Mouse (Mus musculus): ENCODE data around the gene Gm813.

Gene Gm813

DNA sequence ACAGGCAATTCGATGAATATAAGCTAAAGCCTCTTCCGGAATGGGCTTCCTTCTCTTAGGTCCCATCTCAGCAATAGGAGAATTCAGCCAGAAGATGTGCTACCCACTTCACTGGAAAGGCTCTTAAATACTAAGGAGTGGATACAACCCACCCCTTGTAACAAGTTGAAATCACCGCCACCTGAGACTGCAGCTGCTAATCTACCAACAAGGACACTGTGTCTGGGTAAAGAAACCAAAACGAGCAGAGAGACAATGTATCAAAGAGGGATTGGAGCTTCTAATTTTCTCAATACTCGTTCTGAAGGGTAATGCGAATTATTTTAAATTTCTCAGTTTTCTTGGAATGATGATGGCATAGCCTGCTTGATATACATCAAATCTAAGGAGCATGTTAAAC is at the start of gene Gm813:
Gm813 (minus strand) TSS at position 101 of the 400 bp plus-strand sequence.
- in situ Hi-C loops (cut with MboI, MseI), result loop anchor here in 1 of 2 experiments (25.0 kb wide), 1 partner anchor 795 kb away; the partner anchor contains the start of gene Gabrr3

DNA sequence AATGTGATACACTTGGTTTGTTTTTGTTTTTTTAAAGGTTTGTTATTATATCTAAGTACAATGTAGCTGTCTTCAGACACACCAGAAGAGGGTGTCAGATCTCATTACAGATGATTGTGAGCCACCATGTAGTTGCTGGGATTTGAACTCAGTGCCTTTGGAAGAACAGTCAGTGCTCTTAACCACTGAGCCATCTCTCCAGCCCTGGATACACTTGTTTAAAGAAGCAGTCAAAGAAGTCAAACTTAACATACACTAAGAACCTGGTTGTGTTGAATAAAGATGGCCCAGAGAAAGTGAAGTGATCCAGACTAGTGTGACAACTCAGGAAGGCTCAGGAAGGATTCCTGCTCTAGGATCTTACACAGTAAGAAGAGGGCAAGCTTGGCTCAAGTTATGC is 48.4 kb upstream of the Gm813 start:
- in situ Hi-C loops (cut with MboI, MseI), result loop anchor here in 1 of 2 experiments (5.0 kb wide), 2 partner anchors 67 to 203 kb away; no protein-coding TSS in a partner anchor

DNA sequence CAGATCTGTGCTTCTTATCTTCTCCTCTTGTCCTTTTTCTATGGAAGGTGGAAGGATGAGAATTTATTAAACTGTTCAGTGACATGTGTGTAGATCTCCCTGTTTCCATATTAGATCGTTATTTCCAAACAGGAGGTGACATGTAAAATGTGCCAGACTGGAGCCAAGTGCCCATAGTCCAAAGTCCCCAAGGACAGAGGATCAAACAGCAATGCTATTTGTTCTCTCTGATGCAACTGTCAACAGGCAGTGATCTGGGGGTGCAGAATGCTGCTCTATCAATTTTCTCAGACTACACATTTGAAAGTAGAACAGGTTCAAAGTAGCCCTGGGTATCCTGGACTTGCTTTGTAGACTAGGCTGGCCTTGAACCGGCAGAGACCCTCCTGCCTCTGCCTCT is 47.0 kb upstream of the Gm813 start:
- in situ Hi-C loops (cut with MboI, MseI), result loop anchor here in 1 of 2 experiments (5.0 kb wide), 1 partner anchor 202 kb away; no protein-coding TSS in a partner anchor

DNA sequence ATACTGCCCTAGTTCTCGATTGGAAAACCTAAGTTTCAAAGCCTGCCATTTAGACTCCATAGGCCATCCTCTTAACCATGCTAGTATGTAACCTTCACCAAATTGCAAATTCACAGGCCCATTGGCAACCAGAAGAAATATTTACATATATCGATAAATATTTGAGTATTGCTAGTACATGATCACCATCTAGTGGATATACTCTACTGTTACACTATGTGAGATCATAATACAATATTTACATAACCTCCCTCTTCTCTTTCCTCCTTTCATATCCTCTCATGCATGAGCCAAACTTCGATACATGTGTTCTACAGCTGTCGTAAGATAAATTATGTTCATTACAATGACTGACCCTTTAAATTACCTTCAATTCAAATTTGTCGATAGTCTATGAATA is 46.2 kb upstream of the Gm813 start:
- in situ Hi-C loops (cut with MboI, MseI), result loop anchor here in 1 of 2 experiments (5.0 kb wide), 1 partner anchor 201 kb away; no protein-coding TSS in a partner anchor

DNA sequence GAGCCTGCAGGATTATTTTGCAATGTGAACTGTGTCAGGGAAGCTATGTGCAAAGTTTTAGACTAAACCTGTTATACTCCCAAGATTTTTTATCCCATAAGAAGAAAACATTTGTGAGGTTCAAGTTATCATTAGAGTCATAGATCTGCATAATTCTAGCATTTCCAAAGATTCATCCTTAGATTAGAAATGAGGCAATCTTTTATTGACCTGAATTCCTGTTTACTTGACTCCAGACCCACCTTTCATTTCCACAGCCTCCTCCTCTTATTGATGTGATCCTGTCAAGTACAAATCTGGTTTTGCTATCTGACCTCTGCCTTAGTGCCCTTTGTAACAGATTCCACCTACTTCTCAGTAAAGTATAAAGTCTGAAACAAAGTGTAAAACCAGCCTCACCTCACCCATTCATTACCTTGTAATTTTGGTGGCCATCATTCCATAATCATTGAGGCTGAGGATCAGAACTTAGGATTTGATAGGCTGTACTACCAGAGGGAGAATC is 45.6 kb upstream of the Gm813 start:
- in situ Hi-C loops (cut with MboI, MseI), result loop anchor here in 1 of 2 experiments (5.0 kb wide), 1 partner anchor 200 kb away; no protein-coding TSS in a partner anchor

DNA sequence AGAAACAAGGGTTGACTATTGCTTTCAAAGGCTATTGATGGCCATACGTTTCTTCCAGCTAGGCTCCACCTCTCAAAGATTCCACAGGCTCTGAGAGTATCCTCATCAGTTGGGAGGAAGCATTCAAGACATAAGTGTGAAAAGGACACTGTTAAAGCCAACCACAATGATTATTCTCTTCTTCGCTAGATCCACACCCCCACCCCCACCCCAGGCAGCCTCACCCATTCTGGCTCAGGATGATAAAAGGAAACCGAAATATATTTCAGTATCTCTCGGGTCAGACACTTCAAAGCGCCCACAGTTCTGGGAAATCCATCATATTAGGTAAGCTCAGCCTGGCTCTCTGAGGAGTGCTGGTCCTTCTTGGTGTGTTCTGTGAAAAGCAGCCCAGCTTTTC is 45.0 kb upstream of the Gm813 start:
- in situ Hi-C loops (cut with MboI, MseI), result loop anchor here in 1 of 2 experiments (5.0 kb wide), 1 partner anchor 200 kb away; no protein-coding TSS in a partner anchor

DNA sequence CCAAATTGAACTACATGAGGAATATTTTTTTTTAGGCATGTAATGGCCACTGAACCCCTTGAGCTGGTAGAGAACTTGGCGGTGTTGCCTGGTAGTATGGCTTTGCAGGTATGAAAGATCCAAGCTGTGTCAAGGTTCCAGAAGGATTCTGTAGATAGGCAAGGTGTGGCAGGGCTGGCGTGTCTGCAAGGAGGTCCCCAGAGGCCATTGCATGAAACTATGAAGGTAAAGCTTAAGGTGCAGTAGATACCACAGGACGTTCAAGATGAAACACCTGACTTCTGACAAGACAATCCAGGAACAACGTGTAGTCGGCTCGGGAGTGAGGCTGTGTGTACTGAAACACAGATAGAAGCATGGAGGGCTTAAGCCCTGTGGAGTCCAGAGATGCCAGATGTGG is 41.9 kb upstream of the Gm813 start:
- in situ Hi-C loops (cut with MboI, MseI), result no loop called here

DNA sequence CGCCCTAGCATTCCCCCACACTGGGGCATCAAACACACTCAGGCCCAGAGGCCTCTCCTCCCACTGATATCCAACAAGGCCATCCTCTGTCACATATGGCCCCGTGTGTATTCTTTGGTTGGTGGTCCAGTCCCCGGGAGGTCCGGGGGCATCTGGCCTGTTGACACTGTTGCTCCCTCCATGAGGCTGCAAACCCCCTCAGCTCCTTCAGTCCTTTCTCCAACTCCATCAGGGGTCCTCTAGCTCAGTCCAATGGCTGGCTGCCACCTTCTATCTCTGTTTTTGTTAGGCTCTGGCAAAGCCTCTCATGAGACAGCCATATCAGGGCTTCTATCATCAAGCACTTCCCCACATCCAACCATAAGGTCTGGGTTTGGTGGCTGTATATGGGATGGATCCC is 39.7 kb upstream of the Gm813 start:
- in situ Hi-C loops (cut with MboI, MseI), result no loop called here

DNA sequence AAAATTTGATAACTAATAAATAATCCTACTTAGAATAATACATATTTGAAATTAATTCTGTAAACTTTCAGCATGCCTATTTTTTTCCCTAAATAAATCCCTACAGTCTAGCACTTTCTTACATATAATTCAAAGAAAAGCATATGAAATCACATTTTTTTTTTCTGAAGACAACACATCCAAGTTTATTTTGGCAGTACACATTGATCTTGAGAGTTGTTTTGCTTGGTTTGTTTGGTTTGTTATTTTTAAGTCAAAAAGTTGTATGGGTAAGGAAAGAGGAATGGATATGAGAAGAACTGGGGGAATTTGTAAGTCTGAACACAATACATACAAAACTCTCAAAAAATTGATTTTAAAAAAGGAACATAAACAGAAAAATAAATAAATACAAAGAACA is 39.0 kb upstream of the Gm813 start:
- in situ Hi-C loops (cut with MboI, MseI), result no loop called here

DNA sequence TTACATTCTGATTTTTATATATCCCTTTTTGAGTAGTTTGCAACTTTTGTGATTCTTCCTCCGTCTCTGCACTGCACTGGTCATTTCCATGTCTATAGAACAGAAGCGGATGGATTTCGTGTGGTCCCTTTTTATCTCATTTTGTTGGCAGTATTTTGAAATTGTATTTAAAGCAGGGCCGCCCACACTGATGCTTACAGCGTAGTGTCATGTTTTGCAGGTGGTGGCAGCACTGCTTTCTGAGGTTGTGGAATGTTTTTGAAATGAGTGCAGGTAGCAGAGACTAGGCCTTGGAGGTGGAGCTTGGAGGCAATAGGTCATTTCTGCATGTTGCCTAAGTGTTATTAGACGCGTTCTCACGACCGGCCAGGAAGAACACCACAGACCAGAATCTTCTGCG is 33.2 kb upstream of the Gm813 start:
- in situ Hi-C loops (cut with MboI, MseI), result loop anchor here in 1 of 2 experiments (25.0 kb wide), 1 partner anchor 613 kb away; no protein-coding TSS in a partner anchor

DNA sequence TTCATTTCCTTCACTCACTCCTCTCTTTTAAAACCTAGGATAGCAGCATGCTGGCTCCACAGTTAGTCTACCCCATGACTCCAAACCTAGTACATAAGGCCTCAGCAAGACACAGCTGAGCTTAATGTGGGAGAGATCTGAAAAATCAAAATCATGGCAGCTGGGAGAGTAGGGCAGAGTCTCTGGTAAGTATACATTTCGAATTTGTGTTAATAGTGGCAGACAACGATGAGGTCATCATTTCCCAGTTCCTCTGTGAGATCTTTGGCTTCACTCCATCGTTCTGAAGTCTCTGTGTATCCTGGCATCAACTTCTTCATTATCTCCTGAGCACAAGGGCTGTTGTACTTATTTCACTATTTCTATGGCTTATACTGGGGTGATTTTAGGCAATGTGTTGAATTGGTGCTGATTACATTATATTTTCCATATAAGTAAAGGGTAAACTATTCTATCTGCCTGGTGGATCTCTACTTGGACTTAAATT is 22.0 kb upstream of the Gm813 start, which contains the start of gene E330017A01Rik:
E330017A01Rik (minus strand) TSS at position 51 of the 487 bp plus-strand sequence.
- in situ Hi-C loops (cut with MboI, MseI), result loop anchor here in 1 of 2 experiments (25.0 kb wide), 1 partner anchor 601 kb away; no protein-coding TSS in a partner anchor

DNA sequence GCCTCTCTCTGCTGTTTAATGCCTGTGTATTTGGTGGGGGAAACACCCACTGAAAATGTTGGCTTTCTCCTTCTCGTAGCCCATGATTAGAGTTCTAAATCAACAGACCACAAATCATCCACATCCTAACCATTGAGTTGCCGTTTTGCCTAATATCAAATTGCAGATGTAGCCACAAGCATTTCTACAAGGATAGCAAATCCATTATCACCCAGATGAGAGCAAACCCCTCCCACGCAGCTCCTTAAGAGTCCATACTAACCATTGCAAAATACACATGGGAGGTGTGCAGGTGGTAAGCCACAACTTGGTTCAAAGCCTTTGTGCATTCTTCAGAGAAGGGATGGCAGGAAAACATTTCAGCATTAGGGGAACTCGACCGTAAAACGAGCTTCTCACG is 21.2 kb upstream of the Gm813 start:
- in situ Hi-C loops (cut with MboI, MseI), result loop anchor here in 1 of 2 experiments (25.0 kb wide), 1 partner anchor 601 kb away; no protein-coding TSS in a partner anchor

DNA sequence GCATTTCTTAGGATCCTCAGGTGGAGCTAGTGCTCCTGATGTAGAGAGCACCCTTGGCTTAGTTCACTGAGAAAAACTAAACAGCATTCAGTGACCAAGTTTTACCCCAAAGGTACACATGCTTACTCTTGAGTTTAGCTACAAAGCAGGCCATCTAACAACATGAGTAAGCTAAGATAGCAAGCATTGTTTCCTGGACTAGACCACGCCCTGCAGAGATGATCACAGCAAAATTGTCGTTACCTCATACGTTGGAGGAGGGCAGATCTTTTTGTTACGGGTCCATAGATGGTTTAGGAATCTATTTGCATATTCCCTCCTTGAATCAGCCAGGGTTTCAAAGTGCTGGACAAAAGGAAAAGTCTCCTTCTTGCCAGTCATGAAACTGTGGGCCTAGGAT is 20.7 kb upstream of the Gm813 start:
- in situ Hi-C loops (cut with MboI, MseI), result loop anchor here in 1 of 2 experiments (25.0 kb wide), 1 partner anchor 600 kb away; no protein-coding TSS in a partner anchor

DNA sequence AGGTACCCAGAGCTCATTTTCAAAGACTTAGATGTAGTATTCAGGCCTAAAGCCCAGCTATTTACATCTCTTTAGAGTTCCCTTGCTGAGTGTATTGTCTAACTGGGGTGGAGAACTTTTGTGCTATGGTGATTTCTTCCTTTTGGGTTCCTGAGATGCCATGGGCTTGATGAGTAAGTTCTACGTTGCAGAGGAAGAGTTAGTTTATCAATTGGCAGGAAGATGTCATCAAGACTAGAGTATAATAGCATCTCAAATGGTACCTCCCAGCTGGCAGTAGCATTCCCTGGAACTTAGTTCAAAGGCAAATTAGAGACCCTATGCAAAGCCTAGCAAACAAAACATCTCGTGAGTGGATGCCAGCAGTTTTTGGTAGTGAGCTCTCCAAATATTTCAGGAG is 19.1 kb upstream of the Gm813 start:
- in situ Hi-C loops (cut with MboI, MseI), result loop anchor here in 1 of 2 experiments (25.0 kb wide), 1 partner anchor 599 kb away; no protein-coding TSS in a partner anchor

DNA sequence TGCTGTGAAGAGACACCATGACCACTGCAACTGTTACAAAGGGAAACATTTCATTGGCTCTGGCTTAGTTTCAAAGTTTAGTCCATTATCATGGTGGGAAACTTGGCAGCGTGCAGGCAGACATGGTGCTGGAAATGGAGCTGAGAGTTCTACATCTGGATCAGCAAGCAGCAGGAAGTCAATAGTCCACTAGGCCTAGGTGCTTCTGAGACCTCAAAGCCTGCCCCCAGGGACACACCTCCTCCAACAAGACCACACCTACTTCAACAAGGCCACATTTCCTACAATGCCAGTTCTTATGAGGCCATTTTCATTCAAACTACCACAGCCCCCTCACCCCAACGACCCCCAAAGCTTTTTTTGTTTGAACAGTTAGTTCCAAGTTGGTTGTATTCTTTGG is 13.0 kb upstream of the Gm813 start:
- in situ Hi-C loops (cut with MboI, MseI), result loop anchor here (5.0 to 25.0 kb wide), 2 partner anchors 167 to 592 kb away; no protein-coding TSS in a partner anchor

DNA sequence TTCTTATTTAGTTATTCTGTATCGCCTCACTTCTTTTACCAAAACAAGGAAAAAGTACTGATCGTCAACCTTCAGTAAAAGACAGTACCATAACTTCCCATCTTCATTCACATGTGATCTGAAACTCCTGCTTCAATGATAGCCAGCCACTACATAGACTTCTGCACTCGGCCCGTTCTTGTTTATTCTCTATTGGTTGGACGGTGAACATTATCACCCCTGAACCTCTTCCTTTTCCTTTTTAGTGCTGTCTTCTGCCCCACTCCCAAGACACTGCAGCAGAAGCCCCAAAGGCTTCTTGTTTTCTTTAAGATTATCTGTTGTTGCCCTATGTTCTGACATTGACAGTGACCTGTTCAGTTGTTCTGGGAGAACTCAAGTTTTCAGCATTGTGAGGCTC is 12.2 kb upstream of the Gm813 start:
- in situ Hi-C loops (cut with MboI, MseI), result loop anchor here (5.0 to 25.0 kb wide), 2 partner anchors 167 to 592 kb away; no protein-coding TSS in a partner anchor

DNA sequence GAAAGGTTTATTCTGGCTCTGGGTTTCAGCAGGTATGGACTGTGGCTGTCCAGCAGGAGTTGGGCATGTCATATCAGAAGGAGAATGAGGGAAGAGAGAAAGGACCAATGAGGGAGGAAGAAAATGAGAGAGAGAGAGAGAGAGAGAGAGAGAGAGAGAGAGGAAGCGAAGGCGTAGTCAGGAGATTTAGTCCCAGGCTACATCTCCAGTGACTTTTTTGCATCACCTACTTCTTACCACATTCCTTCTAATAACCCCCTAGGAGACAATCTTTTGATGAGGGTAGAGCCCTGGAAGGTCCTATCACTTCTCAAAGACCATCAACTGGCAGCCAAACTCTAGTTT is 11.5 kb upstream of the Gm813 start:
- in situ Hi-C loops (cut with MboI, MseI), result loop anchor here (5.0 to 25.0 kb wide), 2 partner anchors 166 to 591 kb away; no protein-coding TSS in a partner anchor

DNA sequence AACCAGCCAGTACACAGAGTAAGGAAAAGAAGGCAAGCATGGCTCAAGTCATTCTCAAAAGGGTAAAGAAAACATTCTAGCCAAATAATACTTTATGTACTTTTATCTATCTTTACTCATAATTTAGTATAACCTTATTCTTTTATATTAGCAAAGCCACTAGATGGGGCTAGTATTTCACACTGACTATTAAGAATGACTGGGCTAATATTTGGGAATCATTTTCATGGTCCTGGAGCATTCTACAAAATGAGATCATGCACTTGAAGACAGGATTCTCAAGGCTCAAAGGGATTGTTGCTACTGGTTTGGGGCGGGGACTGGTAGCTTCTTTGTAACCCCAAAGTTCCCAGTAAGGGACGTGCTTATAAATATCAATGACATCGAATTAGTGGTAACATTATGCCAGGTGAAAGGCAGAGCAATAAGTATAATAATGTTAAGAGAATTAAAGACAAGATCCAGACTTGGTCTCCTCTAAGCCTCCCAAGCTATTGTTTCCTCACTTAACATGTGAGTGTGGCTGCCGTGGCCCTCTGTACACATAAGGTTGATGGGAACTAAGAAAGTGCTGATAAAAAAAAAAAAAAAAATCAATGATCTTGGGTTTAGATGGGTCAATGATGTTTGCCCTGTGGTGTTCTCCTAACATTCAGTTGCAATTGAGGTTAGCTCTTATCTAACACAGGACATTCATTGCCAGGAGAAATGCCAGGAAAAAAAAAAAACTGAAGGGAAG is 11.0 kb upstream of the Gm813 start:
- in situ Hi-C loops (cut with MboI, MseI), result loop anchor here (5.0 to 25.0 kb wide), 2 partner anchors 165 to 590 kb away; no protein-coding TSS in a partner anchor

DNA sequence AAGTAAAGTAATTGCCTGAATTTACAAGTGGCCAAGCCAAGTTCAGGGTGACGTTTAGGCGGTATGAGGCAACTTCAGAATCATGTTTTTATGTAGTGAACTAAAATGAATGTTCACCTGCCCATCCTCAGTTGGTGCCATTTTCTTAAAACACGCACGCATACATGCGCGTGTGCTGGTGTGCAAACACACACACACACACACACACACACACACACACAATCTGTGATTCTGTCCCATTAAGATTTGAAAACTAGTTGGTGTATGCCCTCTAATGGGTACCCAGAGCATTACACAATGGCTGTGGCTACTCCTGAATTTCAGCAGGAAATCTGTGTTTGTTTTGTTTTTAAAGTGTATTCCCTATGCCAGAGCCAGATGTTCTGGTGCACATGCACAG is 7.2 kb upstream of the Gm813 start:
- in situ Hi-C loops (cut with MboI, MseI), result loop anchor here in 1 of 2 experiments (5.0 to 25.0 kb wide), 2 partner anchors 162 to 788 kb away; partner anchors contain the start of gene Gabrr3

DNA sequence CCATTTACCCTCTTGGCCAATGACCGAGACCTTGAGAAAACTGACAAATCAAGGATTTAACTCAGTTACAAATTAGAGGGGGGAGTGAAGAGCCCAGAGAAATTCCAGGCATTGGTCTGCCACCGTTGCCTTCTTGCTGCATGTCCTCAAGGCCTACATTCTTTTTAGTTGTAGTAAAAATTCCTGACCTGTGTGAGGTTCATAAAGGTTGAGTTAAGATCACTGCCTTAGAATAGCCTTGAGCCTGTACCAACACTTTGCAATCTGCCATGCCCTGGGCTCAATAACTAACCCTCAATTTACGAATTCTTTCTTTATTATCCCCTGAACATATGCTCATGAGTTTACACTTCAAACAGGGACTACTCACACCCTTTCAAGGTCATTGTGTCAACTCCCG is 6.3 kb upstream of the Gm813 start:
- in situ Hi-C loops (cut with MboI, MseI), result loop anchor here in 1 of 2 experiments (5.0 to 25.0 kb wide), 2 partner anchors 161 to 789 kb away; partner anchors contain the start of gene Gabrr3

DNA sequence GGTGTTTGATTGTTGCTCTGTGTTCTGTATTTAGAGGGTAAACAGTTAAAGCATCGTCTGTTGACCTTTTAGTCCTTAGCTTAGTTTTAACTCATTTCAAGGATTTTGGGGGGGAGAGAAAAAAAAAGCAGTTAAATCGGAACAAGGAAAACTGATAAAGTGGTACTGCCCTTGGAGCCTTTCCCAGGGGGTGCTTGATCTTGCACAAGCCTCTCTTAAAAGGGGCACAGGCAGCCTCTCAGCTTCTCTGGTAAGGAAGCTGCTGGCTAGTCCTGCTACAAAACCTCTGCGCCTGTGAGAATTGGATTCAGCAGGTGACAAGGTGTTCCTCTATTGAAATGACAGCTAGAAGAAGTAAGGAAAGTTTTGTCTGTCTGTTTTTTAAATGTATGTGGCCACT is 5.6 kb upstream of the Gm813 start:
- in situ Hi-C loops (cut with MboI, MseI), result loop anchor here in 1 of 2 experiments (5.0 to 25.0 kb wide), 2 partner anchors 160 to 790 kb away; partner anchors contain the start of gene Gabrr3

DNA sequence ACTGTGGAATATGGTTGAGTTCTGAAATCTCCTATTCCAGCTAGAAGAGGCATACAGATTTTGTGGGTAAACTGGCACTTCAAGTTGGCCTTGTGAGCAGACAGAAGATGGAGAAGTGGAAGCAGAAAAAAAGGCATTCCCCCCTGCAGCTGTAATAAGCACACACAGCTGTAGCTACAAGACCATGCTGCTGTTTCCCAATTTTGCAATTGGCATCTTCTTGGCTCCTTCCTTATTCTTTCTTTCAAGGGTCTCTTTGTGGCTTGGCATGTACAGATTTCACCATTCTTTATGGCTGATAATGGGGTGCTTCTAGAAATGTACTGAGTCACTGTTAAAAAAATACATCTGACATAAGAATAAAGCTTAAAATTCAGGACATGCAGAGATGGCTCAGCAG is 568 bp upstream of the Gm813 start:
- in situ Hi-C loops (cut with MboI, MseI), result loop anchor here in 1 of 2 experiments (25.0 kb wide), 1 partner anchor 795 kb away; the partner anchor contains the start of gene Gabrr3
